Mouse (Mus musculus) lung, postnatal 0 days (tissue): ENCODE results near the gene Enpp7. TPM values are rescaled to one million over a fixed set of nuclear protein-coding genes. Genes with fewer than 3 reads are reported as not detected.

ENCODE experiments used
- ATAC-seq: fragments of 200-750 bp; cut with Nextera tagmentation; 2 replicates; pipeline ENCODE4 v1.8.0; 2017; ENCODE audit warnings: moderate library complexity
- DNase-seq: peaks from one replicate; pipeline ENCODE4 v3.0.0-alpha.2; 2016; ENCODE audit warnings: low spot score
- H3K27ac ChIP-seq: fragments of 300-500 bp; sonication (generic); 2 replicates; pipeline ENCODE4 v1.5.1; 2014; ENCODE audit warnings: antibody characterized with exemption, mild to moderate bottlenecking, low read length, mixed read lengths
- H3K27me3 ChIP-seq: fragments of 300-500 bp; sonication (generic); replicated peaks from 2 replicates; pipeline ENCODE4 v1.6.1; 2014; ENCODE audit warnings: low read length, mixed read lengths; ENCODE audit not compliant: insufficient read depth
- H3K36me3 ChIP-seq: fragments of 300-500 bp; sonication (generic); 2 replicates; pipeline ENCODE4 v1.6.1; 2014; ENCODE audit warnings: low read length, mixed read lengths; ENCODE audit not compliant: insufficient read depth
- H3K4me1 ChIP-seq: fragments of 300-500 bp; sonication (generic); 2 replicates; pipeline ENCODE4 v1.6.1; 2014; ENCODE audit warnings: antibody characterized with exemption, low read depth, low read length, mixed read lengths; ENCODE audit not compliant: insufficient read depth
- H3K4me2 ChIP-seq: fragments of 300-500 bp; sonication (generic); replicated peaks from 2 replicates; pipeline ENCODE4 v1.6.1; 2014; ENCODE audit warnings: low read depth, mild to moderate bottlenecking, low read length, moderate library complexity, mixed read lengths
- H3K4me3 ChIP-seq: fragments of 300-500 bp; sonication (generic); 2 replicates; pipeline ENCODE4 v1.5.1; 2014; ENCODE audit warnings: low read depth, low read length
- H3K9ac ChIP-seq: fragments of 300-500 bp; sonication (generic); replicated peaks from 2 replicates; pipeline ENCODE4 v1.6.1; 2014; ENCODE audit warnings: low read depth, mild to moderate bottlenecking
- H3K9me3 ChIP-seq: fragments of 300-500 bp; sonication (generic); 2 replicates; pipeline ENCODE4 v1.6.1; 2016; ENCODE audit warnings: low read length, mixed read lengths
- CTCF ChIP-seq: IDR thresholded peaks from 2 replicates; pipeline ENCODE4 v1.5.1; 2016; ENCODE audit warnings: antibody characterized with exemption, mild to moderate bottlenecking
- EP300 ChIP-seq: IDR thresholded peaks from 2 replicates; pipeline ENCODE4 v1.6.1; 2016; ENCODE audit warnings: antibody characterized with exemption, mild to moderate bottlenecking, control low read depth
- WGBS: fragments of 180-500 bp; shearing (Covaris S2); extraction: QIAGEN DNeasy Blood & Tissue Kit; methylation state at CpG from one replicate; pipeline ENCODE4 v1.1.7; 2014; 5-methylcytosine and 5-hydroxymethylcytosine counted together
- polyA plus RNA-seq: library from polyadenylated mRNA; unstranded; fragments of >200 nt; fragmentation: Nextera tagmentation; extraction: Ambion mirVana; gene quantifications from 2 replicates; pipeline ENCODE4 v1.2.1, GENCODE M21; 2015

Gene Enpp7
- polyA plus RNA-seq, 1 experiment from 2014 or later: not detected

- Histone ChIP-seq H3K4me2 (no peak overlapping the region), H3K27ac (no peak overlapping the region), H3K9me3 (no peaks in the 10 kb centered on the region), H3K4me1 (no peaks in the 10 kb centered on the region), H3K27me3 (no peaks in the 10 kb centered on the region), H3K4me3 (no peak overlapping the region), H3K9ac (no peak overlapping the region), H3K36me3 (no peaks in the 10 kb centered on the region)
- ATAC-seq (no peak), DNase-seq (no peak)
- WGBS: 49% methylated on average over 3 of the region's 3 CpGs
- TF ChIP-seq EP300 (no peak), CTCF (no peak)
Observed at GRCm38 (mm10) chr11:118960649-118961048, 27.3 kb upstream of the Enpp7 start.

DNA sequence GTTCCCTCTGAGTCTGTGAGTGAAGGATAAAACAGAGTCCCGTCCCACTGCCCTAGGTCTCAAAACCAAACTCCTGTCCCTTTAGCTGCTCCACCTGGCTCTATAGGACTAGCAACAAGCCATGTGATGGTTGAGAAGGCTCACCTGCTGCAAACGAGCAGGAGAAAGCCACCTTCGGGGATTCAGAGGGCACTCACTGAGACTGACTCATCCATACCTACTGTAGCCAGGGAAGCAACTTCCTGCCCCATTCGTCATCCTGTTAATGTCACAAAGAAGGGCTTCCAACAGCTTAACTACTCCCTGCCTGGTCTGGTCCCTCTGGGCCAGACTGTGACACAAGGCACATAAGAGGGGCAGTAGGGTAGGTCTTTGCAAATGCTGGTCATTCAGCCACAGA, 25.5 kb upstream of the Enpp7 start:
- Histone ChIP-seq H3K27me3 (no peaks in the 10 kb centered on the region), H3K4me2 (no peak overlapping the region), H3K4me3 (no peak overlapping the region), H3K9me3 (no peaks in the 10 kb centered on the region), H3K9ac (no peak overlapping the region), H3K4me1 (no peaks in the 10 kb centered on the region), H3K36me3 (no peaks in the 10 kb centered on the region), H3K27ac (no peak overlapping the region)
- DNase-seq (no peak), ATAC-seq (no peak)
- 40% methylated on average over 4 of the region's 4 CpGs for WGBS
- TF ChIP-seq CTCF (no peak), EP300 (no peak)

DNA sequence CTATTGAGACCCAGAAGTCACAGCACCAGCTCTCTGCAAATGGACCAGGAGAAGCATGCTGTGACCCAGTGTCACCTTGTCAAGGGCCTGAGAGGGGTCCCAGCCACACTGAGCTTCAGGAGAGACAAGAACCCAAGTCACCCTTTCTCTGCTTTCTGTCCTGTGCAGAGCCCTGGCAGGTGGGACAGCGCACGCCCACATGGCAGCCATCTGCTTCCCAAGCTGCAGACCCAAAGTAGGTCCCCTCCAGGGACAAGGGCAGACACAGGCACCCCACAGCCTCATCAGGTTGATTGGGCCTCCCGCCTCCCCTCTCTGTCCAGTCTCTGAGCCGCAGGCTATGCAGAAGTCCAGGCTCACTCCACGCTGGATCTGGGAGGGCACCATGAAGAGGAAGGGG, 24.1 kb upstream of the Enpp7 start:
- DNase-seq: no peak
- 89% methylated on average over 5 of the region's 5 CpGs for WGBS
- TF ChIP-seq EP300 (no peak), CTCF (no peak)
- Histone ChIP-seq H3K4me1 (no peaks in the 10 kb centered on the region), H3K27me3 (no peaks in the 10 kb centered on the region), H3K9me3 (no peaks in the 10 kb centered on the region), H3K27ac (no peak overlapping the region), H3K36me3 (no peaks in the 10 kb centered on the region), H3K9ac (no peak overlapping the region), H3K4me3 (no peak overlapping the region), H3K4me2 (no peak overlapping the region)
- ATAC-seq: no peak

- Histone ChIP-seq H3K4me1 (no peaks in the 10 kb centered on the region), H3K27ac (no peak overlapping the region), H3K9ac (no peak overlapping the region), H3K4me2 (no peak overlapping the region), H3K4me3 (no peak overlapping the region), H3K36me3 (no peaks in the 10 kb centered on the region), H3K9me3 (no peaks in the 10 kb centered on the region), H3K27me3 (no peaks in the 10 kb centered on the region)
- DNase-seq (no peak), ATAC-seq (no peak)
- TF ChIP-seq EP300 (no peak), CTCF (no peak)
- 49% methylated on average over 7 of the region's 7 CpGs for WGBS
Observed at GRCm38 (mm10) chr11:118965078-118965477, 22.9 kb upstream of the Enpp7 start.

DNA sequence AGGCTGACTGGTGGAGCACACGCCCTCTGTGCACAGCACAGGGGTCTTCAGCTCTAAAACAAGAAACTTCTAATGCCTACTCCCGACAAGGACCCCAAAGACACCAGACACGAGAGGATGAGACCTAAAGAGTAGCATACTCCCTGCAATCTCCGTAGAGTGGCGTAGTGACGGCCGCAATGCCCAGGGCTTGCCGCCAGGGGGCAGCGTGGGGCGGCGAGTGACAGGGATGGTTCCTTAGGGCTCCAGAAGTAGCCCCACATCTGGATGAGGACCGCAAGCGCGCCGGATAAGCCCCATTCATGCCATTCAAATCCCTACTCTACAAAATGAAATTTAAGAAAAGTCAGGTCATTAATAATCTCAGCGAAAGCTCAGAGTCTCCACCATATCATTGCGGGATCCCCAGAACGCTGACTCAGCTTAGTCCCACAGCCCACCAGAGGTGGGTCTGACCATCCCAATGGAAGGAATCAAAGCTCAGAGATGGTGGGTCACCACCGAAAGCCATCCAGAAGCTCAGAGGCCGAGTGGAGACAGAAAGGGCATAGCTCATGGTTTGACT, 16.4 kb upstream of the Enpp7 start:
- TF ChIP-seq CTCF: peak; percentile 83
- no peak for TF ChIP-seq EP300
- no peaks in the 10 kb centered on the region for H3K36me3 ChIP-seq
- no peak overlapping the region for H3K4me2 ChIP-seq
- peak; percentile 8 for DNase-seq
- no peak overlapping the region for H3K27ac ChIP-seq
- H3K27me3 ChIP-seq: no peaks in the 10 kb centered on the region
- no peaks in the 10 kb centered on the region for H3K9me3 ChIP-seq
- no peak overlapping the region for H3K4me3 ChIP-seq
- no peak overlapping the region for H3K9ac ChIP-seq
- ATAC-seq: no peak
- H3K4me1 ChIP-seq: no peaks in the 10 kb centered on the region
- 35% methylated on average over 20 of the region's 20 CpGs for WGBS

GRCm38 (mm10) chr11:118972431-118973377, 15.3 kb upstream of the Enpp7 start:
- 46% methylated on average over 17 of the region's 18 CpGs for whole genome bisulfite sequencing
- no peak overlapping the region for H3K4me2 ChIP-seq
- H3K9me3 ChIP-seq: no peaks in the 10 kb centered on the region
- no peak overlapping the region for H3K9ac ChIP-seq
- TF ChIP-seq CTCF (no peak), EP300 (no peak)
- DNase-seq (no peak), ATAC-seq (no peak)
- H3K36me3 ChIP-seq: no peaks in the 10 kb centered on the region
- no peaks in the 10 kb centered on the region for H3K4me1 ChIP-seq
- no peaks in the 10 kb centered on the region for H3K27me3 ChIP-seq
- H3K27ac ChIP-seq: no peak overlapping the region
- H3K4me3 ChIP-seq: no peak overlapping the region
